In genomic region chr11:86757142-86757479, GRCm38 (mm10) we compare ENCODE assay signal across 8 mouse cellular contexts. TPM values are rescaled to one million over a fixed set of nuclear protein-coding genes. Genes with fewer than 3 reads are reported as not detected.
DNase-seq lines count a peak whose midpoint lies in the region; ATAC-seq and TF ChIP-seq lines count a peak whose summit lies in the region.

No protein-coding gene starts in this region.

- H3K9ac ChIP-seq in kidney, postnatal 0 days (ENCODE audit: low read depth, low read length): peak overlapping the region; percentile 95
- H3K9ac ChIP-seq in hindbrain, embryonic 16.5 days (ENCODE audit: low read depth, low read length): peak overlapping the region; percentile 84
- H3K9ac ChIP-seq in midbrain, embryonic 16.5 days (ENCODE audit: low read depth, low read length): peak overlapping the region; percentile 77

- no peak for DNase-seq in kidney, postnatal 0 days (ENCODE audit: low spot score)
- no peak for DNase-seq in kidney, postnatal 25 days
- DNase-seq in embryonic facial prominence, embryonic 10.5 days (ENCODE audit: low spot score): no peak
- no peak for DNase-seq in cerebellum, adult 9-11 months
- DNase-seq in left cerebral cortex, postnatal 25 days (ENCODE audit: low spot score in 2 of 2): no peak
- DNase-seq in B cell, adult 2 months: no peak

- H3K4me2 ChIP-seq in kidney, postnatal 0 days (ENCODE audit: low read length): peak overlapping the region; percentile 85
- H3K4me2 ChIP-seq in hindbrain, embryonic 16.5 days (ENCODE audit: low read length): peak overlapping the region; percentile 98
- peak overlapping the region; percentile 98 for H3K4me2 ChIP-seq in midbrain, embryonic 16.5 days (ENCODE audit: low read length)

- H3K4me3 ChIP-seq in kidney, postnatal 0 days (replicated peaks; ENCODE audit: low read depth, low read length): peak overlapping the region; percentile 100
- peak overlapping the region; percentile 71 for H3K4me3 ChIP-seq in embryonic facial prominence, embryonic 10.5 days
- peak overlapping the region; percentile 72 for H3K4me3 ChIP-seq in hindbrain, embryonic 16.5 days (ENCODE audit: low read length)
- H3K4me3 ChIP-seq in midbrain, embryonic 16.5 days (ENCODE audit: low read depth, low read length): peak overlapping the region; percentile 70

- under 1% methylated on average over 17 of the region's 18 CpGs for WGBS in kidney, postnatal 0 days
- under 1% methylated on average over 18 of the region's 18 CpGs for WGBS in embryonic facial prominence, embryonic 10.5 days
- 1% methylated on average over 18 of the region's 18 CpGs for WGBS in hindbrain, embryonic 16.5 days
- under 1% methylated on average over 17 of the region's 18 CpGs for WGBS in midbrain, embryonic 16.5 days

- H3K36me3 ChIP-seq in kidney, postnatal 0 days (ENCODE audit: insufficient read depth, low read length): 0 out of 2 replicates have a peak, but pooled peaks cover 3% of the 10 kb centered on the region
- peaks cover 9% of the 10 kb centered on the region for H3K36me3 ChIP-seq in embryonic facial prominence, embryonic 10.5 days (replicated peaks)
- no peaks in the 10 kb centered on the region for H3K36me3 ChIP-seq in hindbrain, embryonic 16.5 days (ENCODE audit: control insufficient read depth, insufficient read depth, low read length)
- no peaks in the 10 kb centered on the region for H3K36me3 ChIP-seq in midbrain, embryonic 16.5 days (ENCODE audit: control insufficient read depth, insufficient read depth, low read length)

- ATAC-seq in kidney, postnatal 0 days (replicated peaks; ENCODE audit: low FRiP score, low read depth): no peak
- ATAC-seq in hindbrain, embryonic 16.5 days: peak; percentile 75
- peak; percentile 76 for ATAC-seq in midbrain, embryonic 16.5 days

- H3K4me1 ChIP-seq in kidney, postnatal 0 days (replicated peaks; ENCODE audit: insufficient read depth, low read length): peaks cover 8% of the 10 kb centered on the region; the same call in 1 of the 2 replicates
- H3K4me1 ChIP-seq in embryonic facial prominence, embryonic 10.5 days: peaks cover 27% of the 10 kb centered on the region
- peaks cover 23% of the 10 kb centered on the region for H3K4me1 ChIP-seq in hindbrain, embryonic 16.5 days (ENCODE audit: control insufficient read depth, insufficient read depth, low read depth, low read length)
- H3K4me1 ChIP-seq in midbrain, embryonic 16.5 days (ENCODE audit: control insufficient read depth, insufficient read depth, low read length): peaks cover 34% of the 10 kb centered on the region

- H3K27ac ChIP-seq in kidney, postnatal 0 days: peak overlapping the region; percentile 96
- H3K27ac ChIP-seq in embryonic facial prominence, embryonic 10.5 days (replicated peaks): peak overlapping the region; percentile 96
- peak overlapping the region; percentile 97 for H3K27ac ChIP-seq in hindbrain, embryonic 16.5 days (ENCODE audit: low read depth, low read length)
- peak overlapping the region; percentile 99 for H3K27ac ChIP-seq in midbrain, embryonic 16.5 days (ENCODE audit: low read length)

- intact Hi-C loops in left cerebral cortex, postnatal 25 days (cut with DNase I): loop anchor here (2.0 to 5.0 kb wide), 2 partner anchors 95 to 238 kb away; no protein-coding TSS in a partner anchor

- H3K9me3 ChIP-seq in kidney, postnatal 0 days (replicated peaks; ENCODE audit: low read length): no peaks in the 10 kb centered on the region
- H3K9me3 ChIP-seq in embryonic facial prominence, embryonic 10.5 days: no peaks in the 10 kb centered on the region
- no peaks in the 10 kb centered on the region for H3K9me3 ChIP-seq in hindbrain, embryonic 16.5 days (ENCODE audit: control insufficient read depth, low read length)
- H3K9me3 ChIP-seq in midbrain, embryonic 16.5 days (replicated peaks; ENCODE audit: control insufficient read depth, low read length, poor library complexity, severe bottlenecking): no peaks in the 10 kb centered on the region

- H3K27me3 ChIP-seq in kidney, postnatal 0 days (ENCODE audit: insufficient read depth, low read length): no peaks in the 10 kb centered on the region
- no peaks in the 10 kb centered on the region for H3K27me3 ChIP-seq in embryonic facial prominence, embryonic 10.5 days (replicated peaks; ENCODE audit: low read depth, poor library complexity, severe bottlenecking)
- H3K27me3 ChIP-seq in hindbrain, embryonic 16.5 days (replicated peaks; ENCODE audit: control insufficient read depth, insufficient read depth, low read length): no peaks in the 10 kb centered on the region
- H3K27me3 ChIP-seq in midbrain, embryonic 16.5 days (ENCODE audit: control insufficient read depth, insufficient read depth, low read depth, low read length): no peaks in the 10 kb centered on the region

- TF ChIP-seq CTCF in kidney, postnatal 0 days (IDR thresholded peaks at IDR 0.05; ENCODE audit: low read depth): no peak

RNA-seq across cellular contexts. Expression of gene Cltc, which starts 0.3 kb away (rescaled TPM):
- polyA plus RNA-seq in kidney, postnatal 0 days (2015; fragmentation: Nextera tagmentation; extraction: Ambion mirVana): 113 and 120 TPM in 2 replicates
- 132 and 137 TPM in 2 replicates for polyA plus RNA-seq in embryonic facial prominence, embryonic 10.5 days (2016; fragmentation: Nextera tagmentation; extraction: Ambion mirVana)
- polyA plus RNA-seq in hindbrain, embryonic 16.5 days (2015; fragmentation: Nextera tagmentation; extraction: Ambion mirVana): 146 and 188 TPM in 2 replicates
- 167 and 177 TPM in 2 replicates for polyA plus RNA-seq in midbrain, embryonic 16.5 days (2015; fragmentation: Nextera tagmentation; extraction: Ambion mirVana)
- total RNA-seq in left cerebral cortex, postnatal 25 days (2021): 100 to 1,000 TPM; 525 to 539 TPM

RNA-seq across cellular contexts. Expression of gene Dhx40, which starts 50.4 kb away (rescaled TPM):
- polyA plus RNA-seq in kidney, postnatal 0 days (2015; fragmentation: Nextera tagmentation; extraction: Ambion mirVana): 30.7 and 33.3 TPM in 2 replicates
- polyA plus RNA-seq in embryonic facial prominence, embryonic 10.5 days (2016; fragmentation: Nextera tagmentation; extraction: Ambion mirVana): 34.6 and 36.2 TPM in 2 replicates
- polyA plus RNA-seq in hindbrain, embryonic 16.5 days (2015; fragmentation: Nextera tagmentation; extraction: Ambion mirVana): 16.8 and 19.3 TPM in 2 replicates
- 19.6 and 21.5 TPM in 2 replicates for polyA plus RNA-seq in midbrain, embryonic 16.5 days (2015; fragmentation: Nextera tagmentation; extraction: Ambion mirVana)
- total RNA-seq in left cerebral cortex, postnatal 25 days (2021): 10 to 100 TPM; 18.6 to 19.5 TPM
